Mouse (Mus musculus) adrenal gland, adult 8-10 months (tissue): ENCODE measurements at regions not wholly inside any gene's neighbourhood (a gene's known extent, or its start where the extent isn't known, plus 50 kb on each side); places are given as distances from the start of the nearest gene placed in this dataset.

ENCODE experiments used
- DNase-seq: peaks from one replicate; pipeline ENCODE4 v3.0.0; 2022

DNA sequence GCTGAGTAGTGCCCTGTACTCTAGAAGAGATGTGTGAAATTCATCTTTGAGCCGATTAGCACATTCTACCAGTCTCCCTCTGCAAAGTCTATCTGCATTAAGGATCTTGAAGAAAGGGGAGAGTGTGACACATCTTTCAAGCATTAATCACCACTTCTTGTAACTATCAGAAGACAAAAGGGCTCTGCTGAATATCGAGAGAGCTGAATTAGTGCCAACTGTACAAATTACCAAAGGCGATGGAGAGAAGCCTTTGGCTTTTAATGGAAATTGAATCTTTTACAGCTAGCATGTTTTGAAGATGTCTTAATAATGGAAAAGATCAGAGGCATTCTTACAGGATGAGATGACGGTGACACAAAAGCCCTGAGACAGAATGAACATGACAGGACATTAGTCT is 97.2 kb upstream of the Pam start:
- no peak for DNase-seq

DNA sequence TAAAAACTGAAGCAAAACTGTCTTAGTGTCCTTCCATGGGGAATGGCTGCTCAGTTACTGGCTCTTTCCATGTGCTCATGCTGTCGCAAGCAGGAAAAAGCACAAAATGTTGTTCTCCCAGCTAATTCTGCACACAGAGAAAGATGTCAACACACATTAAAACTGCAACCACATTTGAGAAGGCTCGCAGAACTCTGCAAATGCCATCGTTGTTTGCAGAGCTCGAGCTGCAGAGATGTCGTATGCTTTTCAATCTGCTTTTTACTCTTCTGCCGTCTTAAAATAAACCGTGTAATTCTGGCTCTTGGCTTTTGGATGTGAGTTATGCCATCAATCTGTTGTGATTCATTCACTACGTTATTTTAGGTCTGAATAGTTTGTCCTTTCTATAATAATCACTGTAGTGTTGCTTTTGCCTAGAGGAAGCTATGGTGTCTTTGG is 96.6 kb upstream of the Pam start:
- no peak for DNase-seq

DNA sequence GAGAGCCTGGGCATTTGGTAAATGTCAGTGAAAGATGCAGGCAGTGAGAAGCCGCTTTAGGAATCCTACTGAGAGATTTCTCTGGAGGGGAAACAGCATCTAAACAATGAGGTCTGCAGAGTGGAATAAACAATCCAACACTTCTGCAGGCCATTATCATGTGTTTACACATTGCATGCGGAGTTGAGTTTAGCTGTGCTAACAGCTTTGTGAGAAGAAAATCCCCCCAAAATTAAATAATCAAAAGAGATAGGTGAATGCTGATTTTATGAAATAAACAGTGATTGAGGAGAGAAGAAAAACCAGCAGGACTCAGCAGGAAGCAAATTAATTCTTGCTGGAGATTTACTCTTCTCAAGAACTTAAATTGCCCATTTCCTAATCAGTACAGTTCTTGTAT is 95.9 kb upstream of the Pam start:
- DNase-seq: no peak

DNA sequence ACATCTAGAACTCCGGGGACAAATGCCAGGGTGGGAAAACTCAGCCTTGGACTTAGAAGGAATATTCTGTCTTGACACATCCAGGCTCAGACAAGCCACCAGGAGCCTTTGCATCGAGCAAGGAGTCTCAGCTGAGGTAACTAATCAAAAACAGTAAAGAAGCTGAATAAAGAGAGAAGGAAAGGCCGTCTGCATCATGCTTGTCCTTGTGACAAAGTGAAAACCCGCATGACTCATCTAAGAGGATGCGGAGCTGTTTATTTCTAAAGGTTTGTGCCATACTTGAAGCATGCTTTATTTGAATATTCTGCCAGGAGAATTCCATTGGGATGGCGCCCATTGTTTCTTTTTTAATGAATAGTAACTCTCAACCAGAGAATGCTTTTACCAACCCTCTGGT is 95.3 kb upstream of the Pam start:
- peak; percentile 5 for DNase-seq

DNA sequence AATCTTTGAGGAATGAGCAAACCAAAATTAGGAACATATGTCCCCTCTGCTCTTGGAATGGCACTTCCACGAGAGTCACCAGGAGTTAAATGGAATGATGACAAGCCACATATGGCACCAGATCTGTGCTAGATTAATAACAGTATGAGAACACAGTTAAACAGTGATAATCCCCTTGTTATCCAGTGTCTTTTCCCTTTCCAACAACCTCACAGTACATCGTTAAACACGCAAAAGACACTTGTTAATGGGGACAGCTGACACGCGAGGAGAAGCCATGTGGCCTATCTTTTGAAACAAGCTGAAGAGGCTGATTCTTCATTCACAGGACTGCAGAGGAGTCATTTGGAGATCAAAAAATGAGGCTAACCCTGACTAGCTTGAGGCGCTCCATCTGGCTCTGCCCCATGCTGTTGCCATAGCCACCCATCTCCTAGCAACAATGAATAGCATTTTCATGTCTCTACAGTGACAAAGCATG is 94.6 kb upstream of the Pam start:
- DNase-seq: no peak

DNA sequence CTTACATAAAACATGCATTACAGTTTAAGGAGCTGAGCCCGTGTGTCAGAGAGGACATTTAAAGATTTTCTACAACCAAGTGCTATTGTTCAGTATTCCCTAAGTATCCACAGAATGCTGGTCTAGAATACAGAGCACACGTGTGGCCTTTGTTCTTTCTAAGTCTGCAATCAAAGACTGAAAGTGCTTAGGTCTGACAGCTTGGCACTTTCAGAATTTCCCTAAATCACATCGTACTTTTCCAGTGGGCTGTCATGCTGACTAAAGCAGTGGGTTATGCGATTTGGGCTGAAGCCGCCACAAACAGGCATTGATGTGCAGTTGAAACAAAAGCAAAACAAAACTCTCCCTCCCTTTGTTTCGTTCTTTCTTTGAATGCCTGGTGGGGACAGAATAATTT is 84.9 kb upstream of the Pam start:
- no peak for DNase-seq

DNA sequence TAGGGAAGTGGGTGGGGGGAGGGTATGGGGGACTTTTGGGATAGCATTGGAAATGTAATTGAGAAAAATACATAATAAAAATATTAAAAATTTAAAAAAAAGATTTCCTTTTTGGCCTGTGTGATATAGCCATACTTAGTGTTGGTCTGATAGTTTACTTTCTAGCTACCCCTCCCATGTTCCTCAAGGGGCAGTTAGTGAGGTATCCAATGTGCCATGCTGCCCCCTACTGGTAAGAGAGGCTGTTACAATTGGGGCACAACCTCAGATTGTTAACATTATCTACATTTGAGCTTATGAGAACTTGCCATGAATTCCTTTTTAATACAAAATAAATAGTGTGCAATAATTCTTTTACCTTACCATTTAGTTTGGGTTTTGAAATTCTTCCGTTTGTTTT is 83.6 kb upstream of the Pam start:
- DNase-seq: no peak

DNA sequence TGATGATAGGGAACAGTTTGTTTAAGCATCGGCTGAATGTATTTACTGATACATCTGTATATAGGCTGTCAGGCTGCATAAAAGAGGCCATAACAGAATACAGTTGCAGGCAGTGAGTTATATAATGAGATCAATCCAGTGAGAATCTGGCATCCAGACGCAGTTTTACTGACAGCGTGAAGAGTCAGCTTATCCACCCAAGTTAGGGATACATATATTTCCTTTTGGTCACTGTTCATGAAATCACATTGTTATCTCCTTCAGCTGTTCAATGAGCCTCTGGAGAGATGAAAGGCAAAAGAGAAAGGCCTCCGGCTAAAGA is 79.3 kb upstream of the Pam start:
- no peak for DNase-seq

DNA sequence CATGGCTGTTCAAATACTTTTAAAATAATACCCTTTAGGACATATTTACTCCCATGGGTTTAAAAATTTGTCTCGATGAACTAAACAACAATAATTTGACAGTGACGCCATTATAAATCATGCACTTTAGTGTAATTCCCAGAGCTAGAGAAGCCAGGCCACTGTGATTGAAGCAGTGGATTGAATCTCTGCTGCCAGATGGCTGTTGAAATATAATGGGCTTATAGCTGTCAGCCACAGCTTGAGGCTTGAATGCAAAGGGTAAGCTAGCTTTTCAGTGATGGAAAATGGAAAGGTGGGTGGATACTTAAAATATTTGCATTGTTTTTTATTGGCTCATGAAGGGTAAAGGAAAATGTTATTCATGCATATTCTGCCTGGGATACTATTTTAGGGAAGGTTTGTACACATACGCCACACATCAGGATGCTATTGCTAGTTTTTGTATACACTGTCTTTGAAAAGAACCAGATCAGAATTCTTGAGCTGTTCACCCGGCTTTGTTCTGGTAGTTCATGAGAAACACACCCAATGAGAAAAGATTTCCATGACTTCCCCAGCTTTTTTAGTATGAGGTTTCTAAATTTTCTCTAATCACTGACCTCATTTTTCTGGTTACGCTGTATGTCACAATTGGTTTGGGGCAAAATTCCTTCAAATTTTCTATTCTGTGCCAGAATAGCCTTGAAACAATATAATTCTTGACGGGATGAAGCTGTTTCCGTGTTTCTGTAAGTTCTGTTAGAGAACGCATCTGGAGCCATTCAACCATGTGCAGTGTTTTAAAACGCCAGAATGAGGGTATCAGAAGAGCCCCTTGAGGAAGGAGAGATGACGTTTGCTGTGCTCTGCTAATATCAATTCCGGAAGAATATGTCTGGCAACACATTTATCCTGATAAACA is 78.7 kb upstream of the Pam start:
- no peak for DNase-seq

DNA sequence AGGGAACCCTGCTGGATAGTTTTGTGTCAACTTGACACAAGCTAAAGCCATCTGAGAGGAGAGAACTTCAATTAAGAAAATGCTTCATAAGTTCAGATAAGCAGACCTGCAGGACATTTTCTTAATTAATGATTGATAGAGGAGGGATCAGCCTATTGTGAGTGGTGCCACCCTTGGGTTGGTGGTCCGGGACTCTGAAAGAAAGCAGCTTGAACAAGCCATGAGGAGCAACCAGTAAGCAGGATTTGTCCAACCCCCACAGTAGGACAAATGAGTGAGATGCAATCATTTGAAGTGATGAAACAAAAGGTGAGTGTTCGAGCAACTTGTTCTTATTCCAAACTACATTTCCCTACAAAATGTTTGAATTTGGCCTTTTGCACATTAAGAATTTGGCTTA is 78.0 kb upstream of the Pam start:
- no peak for DNase-seq

DNA sequence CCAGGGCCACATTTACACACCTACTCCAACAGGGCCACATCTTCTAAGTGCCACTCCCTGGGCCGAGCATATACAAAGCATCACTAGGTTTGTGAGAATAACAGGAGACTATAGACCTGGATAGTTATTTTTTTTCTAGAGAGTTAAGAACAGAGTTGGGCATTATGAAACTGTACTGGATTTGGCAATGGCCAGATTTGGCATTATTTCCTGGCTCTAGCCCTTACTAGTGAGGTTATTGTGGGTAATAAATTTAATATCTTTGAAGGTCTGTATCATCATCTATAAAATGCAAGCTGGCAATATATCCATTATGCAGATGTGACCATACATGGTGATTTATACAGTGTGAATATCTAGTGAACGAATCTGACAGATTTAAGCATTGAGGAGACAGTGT is 75.8 kb upstream of the Pam start:
- DNase-seq: no peak

DNA sequence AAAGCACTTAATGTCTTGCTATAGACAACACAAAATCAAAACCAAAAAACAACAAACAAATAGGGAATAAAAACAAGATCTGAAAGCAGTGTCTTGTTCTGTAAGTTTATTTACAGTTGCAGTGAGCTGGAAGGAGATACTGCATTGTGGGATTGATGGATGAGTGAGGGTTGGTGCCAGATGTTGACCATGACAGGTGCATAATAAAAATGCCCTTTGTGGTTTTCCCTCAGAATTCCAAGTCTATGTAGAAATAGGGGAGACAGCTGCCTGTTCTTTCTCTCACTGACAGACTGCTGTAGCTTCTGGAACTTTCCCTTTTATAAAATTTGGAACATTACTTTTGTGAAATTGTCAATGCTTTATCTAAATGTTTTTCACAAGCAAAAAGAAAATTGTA is 73.9 kb upstream of the Pam start:
- DNase-seq: no peak

DNA sequence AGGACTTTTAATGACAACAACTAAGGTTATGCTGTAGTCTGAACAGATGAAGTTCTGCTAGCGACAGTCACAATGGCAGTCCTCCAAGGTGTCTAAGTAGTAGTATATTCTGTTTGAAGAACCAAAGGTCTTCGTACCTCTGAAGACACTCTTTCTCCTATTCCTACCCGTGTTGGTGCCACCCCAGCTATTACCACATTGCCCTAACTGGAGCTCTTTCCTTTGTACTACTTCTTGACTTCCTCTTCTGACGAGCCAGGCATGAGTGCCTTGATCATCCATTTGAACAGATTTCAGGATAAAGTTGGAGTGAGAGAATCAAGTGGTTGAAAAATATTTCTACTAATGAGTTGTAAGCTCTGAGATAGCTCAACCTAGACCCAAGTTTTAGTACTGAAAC is 72.4 kb upstream of the Pam start:
- DNase-seq: no peak

DNA sequence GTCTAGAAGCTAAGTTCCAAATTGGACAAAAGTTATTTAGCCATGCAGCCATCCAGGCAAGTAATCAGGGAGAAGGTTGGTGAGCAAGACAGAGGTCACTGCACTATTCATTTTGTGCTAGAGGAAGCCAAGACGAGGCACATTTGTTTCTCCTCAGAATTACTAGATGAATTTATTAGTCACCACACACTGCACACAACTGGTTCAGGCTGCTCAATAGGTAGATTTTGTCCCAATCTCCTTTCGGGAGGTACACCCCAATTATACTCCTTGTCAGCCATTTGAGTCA is 67.1 kb upstream of the Pam start:
- DNase-seq: no peak

DNA sequence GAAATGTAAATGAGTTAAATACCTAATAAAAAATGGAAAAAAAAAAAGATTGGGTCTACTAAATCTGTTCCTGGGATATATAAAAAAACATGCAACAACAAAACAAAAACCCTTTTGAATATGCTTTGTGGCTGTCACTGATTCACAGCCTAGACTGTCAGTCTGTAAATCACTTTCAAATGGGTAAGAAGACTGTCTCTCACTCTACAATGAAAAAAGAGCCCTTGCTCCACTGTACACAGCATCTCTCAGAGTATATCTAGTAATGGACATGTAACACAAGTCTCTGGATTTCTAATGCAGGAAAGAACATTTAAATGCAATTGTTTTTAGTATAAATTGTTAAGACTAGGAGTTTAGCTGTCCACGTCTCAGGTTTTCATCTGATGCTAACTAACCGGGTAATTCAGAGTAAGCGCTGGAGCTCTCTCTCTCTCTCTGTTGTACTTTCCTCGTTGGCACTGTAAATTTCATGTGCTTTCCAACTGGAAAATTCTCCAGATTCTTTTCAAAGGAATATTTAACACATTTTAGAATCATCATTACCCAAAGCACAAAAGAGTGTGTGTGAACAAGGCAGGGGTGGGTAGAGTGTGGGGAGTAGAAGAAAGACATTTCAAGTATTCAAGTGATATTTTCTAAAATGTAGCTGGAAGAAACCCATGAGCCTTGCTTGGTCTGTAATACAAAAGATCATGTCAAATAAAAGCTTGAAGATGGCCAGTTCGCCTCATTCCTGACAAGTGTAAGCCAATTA is 66.6 kb upstream of the Pam start:
- DNase-seq: no peak

DNA sequence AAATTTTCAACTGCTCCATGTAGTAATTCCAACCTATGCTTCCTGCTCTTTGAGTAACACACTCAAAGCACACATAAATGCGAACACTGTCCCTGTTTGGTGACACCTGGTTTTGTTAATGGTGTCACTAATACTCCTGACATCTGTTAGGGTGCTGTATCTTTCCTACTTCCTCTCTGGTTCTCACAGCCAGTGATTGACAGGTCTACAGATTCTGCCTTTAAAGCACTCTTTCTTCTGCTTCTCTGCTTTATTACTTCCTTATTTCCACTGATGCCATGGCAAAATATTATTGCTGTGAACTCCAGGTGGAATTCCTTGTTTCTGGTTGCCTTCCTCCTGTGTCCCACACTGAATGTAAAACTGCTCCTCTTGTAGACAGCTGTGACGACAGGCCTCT is 63.5 kb upstream of the Pam start:
- DNase-seq: no peak

DNA sequence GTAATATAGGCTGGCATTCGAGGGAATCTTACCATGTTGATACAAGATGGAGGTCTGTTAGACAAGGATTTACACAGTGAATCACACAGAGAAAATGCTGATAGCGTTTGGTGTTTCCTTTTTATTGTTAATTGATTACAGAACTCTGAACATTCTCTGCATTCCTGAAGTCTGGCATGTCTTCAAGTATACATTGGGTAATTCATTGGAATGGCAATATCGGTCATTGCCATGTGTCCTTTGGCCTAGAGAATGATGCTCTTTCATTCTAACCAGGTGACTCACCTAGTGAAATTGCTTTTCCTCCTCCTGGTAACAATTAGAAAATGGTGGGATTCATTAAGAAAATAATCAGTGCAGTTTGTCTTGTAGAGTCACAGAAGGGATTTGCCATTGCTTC is 51.9 kb upstream of the Pam start:
- DNase-seq: no peak
